Mouse (Mus musculus) stomach, postnatal 0 days (tissue): ENCODE measurements at regions not wholly inside any gene's neighbourhood (a gene's known extent, or its start where the extent isn't known, plus 50 kb on each side); places are given as distances from the start of the nearest gene placed in this dataset.

Experiments
- CTCF ChIP-seq: IDR thresholded peaks from 2 replicates; pipeline ENCODE4 v1.5.1; 2016; ENCODE audit warnings: antibody characterized with exemption, low read depth, mild to moderate bottlenecking, moderate library complexity
- EP300 ChIP-seq: optimal IDR thresholded peaks from 2 replicates; pipeline ENCODE3; 2016; ENCODE audit warnings: antibody characterized with exemption

GRCm38 (mm10) chr14:25346813-25347610 is 112.0 kb upstream of the Zmiz1 start:
- TF ChIP-seq CTCF = no peak
- TF ChIP-seq EP300 = no peak
